Mouse (Mus musculus): ENCODE results near the gene Stox1. TPM values are rescaled to one million over a fixed set of nuclear protein-coding genes. Genes with fewer than 3 reads are reported as not detected.

The Stox1 gene
- polyA plus RNA-seq, 1 experiment from 2014 or later = 3.1 TPM

GRCm38 (mm10) chr10:62679833-62680232 is 46.1 kb downstream of the Stox1 start:
- no peaks in the 10 kb centered on the region; the same call in 1 of the 2 replicates for H3K9me3 ChIP-seq (replicated peaks; ENCODE audit: control insufficient read depth, low read length)
- H3K4me3 ChIP-seq (ENCODE audit: low read depth, low read length) = no peak overlapping the region
- 69% methylated on average over 1 of the region's 1 CpGs for WGBS
- no peaks in the 10 kb centered on the region for H3K27me3 ChIP-seq (ENCODE audit: control insufficient read depth, insufficient read depth, low read length)
- no peak overlapping the region for H3K4me2 ChIP-seq (ENCODE audit: low read depth, low read length)
- H3K27ac ChIP-seq (replicated peaks; ENCODE audit: low read depth, low read length) = no peak overlapping the region
- no peak for ATAC-seq (replicated peaks; ENCODE audit: insufficient number of reproducible peaks, low FRiP score, low TSS enrichment, low read depth)
- no peaks in the 10 kb centered on the region for H3K36me3 ChIP-seq (replicated peaks; ENCODE audit: control insufficient read depth, insufficient read depth, low read depth, low read length)
- no peaks in the 10 kb centered on the region for H3K4me1 ChIP-seq (ENCODE audit: control insufficient read depth, insufficient read depth, low read length)
- H3K9ac ChIP-seq (replicated peaks; ENCODE audit: low read length) = no peak overlapping the region
- no peak for DNase-seq (ENCODE audit: low spot score)

DNA sequence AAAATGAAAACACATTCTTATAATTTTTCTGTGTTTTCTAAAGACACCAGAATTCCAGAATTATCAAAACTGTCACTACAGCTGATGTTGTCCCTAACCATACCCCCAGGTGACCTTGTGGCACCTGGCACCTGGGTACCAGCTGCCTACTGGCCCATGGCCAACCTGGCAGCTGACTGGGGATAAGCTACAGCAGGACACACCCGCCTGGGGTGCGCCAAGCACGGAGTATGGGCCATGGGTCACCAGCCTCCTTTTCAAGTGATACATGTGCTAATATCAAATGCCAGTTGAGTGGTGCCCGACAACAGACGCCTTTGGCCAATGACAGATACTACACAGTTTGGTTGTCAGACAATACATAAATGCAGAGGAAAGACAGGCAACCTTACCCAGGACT is 48.6 kb downstream of the Stox1 start:
- no peaks in the 10 kb centered on the region for H3K27me3 ChIP-seq (ENCODE audit: control insufficient read depth, insufficient read depth, low read length)
- ATAC-seq (replicated peaks; ENCODE audit: insufficient number of reproducible peaks, low FRiP score, low TSS enrichment, low read depth) = no peak
- no peak overlapping the region for H3K4me3 ChIP-seq (ENCODE audit: low read depth, low read length)
- no peaks in the 10 kb centered on the region for H3K4me1 ChIP-seq (ENCODE audit: control insufficient read depth, insufficient read depth, low read length)
- no peak overlapping the region for H3K9ac ChIP-seq (replicated peaks; ENCODE audit: low read length)
- no peak for DNase-seq (ENCODE audit: low spot score)
- no peaks in the 10 kb centered on the region for H3K36me3 ChIP-seq (replicated peaks; ENCODE audit: control insufficient read depth, insufficient read depth, low read depth, low read length)
- no peak overlapping the region for H3K27ac ChIP-seq (replicated peaks; ENCODE audit: low read depth, low read length)
- WGBS = 91% methylated on average over 5 of the region's 5 CpGs
- H3K4me2 ChIP-seq (ENCODE audit: low read depth, low read length) = no peak overlapping the region
- no peaks in the 10 kb centered on the region; the same call in 1 of the 2 replicates for H3K9me3 ChIP-seq (replicated peaks; ENCODE audit: control insufficient read depth, low read length)

- WGBS = 89% methylated on average over 6 of the region's 6 CpGs
- H3K27me3 ChIP-seq (ENCODE audit: control insufficient read depth, insufficient read depth, low read length) = no peaks in the 10 kb centered on the region
- H3K9ac ChIP-seq (replicated peaks; ENCODE audit: low read length) = no peak overlapping the region
- no peak overlapping the region for H3K27ac ChIP-seq (replicated peaks; ENCODE audit: low read depth, low read length)
- H3K9me3 ChIP-seq (replicated peaks; ENCODE audit: control insufficient read depth, low read length) = no peaks in the 10 kb centered on the region; the same call in 1 of the 2 replicates
- no peaks in the 10 kb centered on the region for H3K4me1 ChIP-seq (ENCODE audit: control insufficient read depth, insufficient read depth, low read length)
- ATAC-seq (replicated peaks; ENCODE audit: insufficient number of reproducible peaks, low FRiP score, low TSS enrichment, low read depth) = no peak
- no peak overlapping the region for H3K4me2 ChIP-seq (ENCODE audit: low read depth, low read length)
- DNase-seq (ENCODE audit: low spot score) = no peak
- H3K36me3 ChIP-seq (replicated peaks; ENCODE audit: control insufficient read depth, insufficient read depth, low read depth, low read length) = no peaks in the 10 kb centered on the region
- no peak overlapping the region for H3K4me3 ChIP-seq (ENCODE audit: low read depth, low read length)
Observed at GRCm38 (mm10) chr10:62676196-62676595, 49.7 kb downstream of the Stox1 start.

DNA sequence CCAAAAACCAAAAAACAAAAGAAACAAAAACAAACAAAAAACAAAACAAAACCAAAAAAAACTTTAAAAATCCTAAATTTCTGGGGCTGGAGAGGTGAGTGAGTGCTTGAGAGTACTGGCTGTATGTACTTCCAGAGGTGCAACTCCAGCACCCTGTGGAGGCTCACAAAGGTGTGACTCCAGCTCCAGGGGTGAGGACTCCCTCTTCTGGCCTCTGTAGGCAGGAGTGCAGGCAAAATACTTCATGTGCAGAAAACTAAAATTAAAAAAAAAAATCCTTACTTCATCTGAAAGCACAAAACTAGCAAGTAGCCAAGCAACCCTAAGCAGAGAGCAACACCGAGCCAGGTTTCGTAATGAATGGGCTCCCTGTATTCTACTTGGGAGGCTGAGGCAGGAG is 53.6 kb downstream of the Stox1 start:
- H3K4me2 ChIP-seq (ENCODE audit: low read depth, low read length) = no peak overlapping the region
- H3K27ac ChIP-seq (replicated peaks; ENCODE audit: low read depth, low read length) = no peak overlapping the region
- ATAC-seq (replicated peaks; ENCODE audit: insufficient number of reproducible peaks, low FRiP score, low TSS enrichment, low read depth) (no peak), DNase-seq (ENCODE audit: low spot score) (no peak)
- H3K9ac ChIP-seq (replicated peaks; ENCODE audit: low read length) = no peak overlapping the region
- H3K27me3 ChIP-seq (ENCODE audit: control insufficient read depth, insufficient read depth, low read length) = no peaks in the 10 kb centered on the region
- H3K9me3 ChIP-seq (replicated peaks; ENCODE audit: control insufficient read depth, low read length) = no peaks in the 10 kb centered on the region
- no peak overlapping the region for H3K4me3 ChIP-seq (ENCODE audit: low read depth, low read length)
- H3K36me3 ChIP-seq (replicated peaks; ENCODE audit: control insufficient read depth, insufficient read depth, low read depth, low read length) = no peaks in the 10 kb centered on the region
- 95% methylated on average over 2 of the region's 2 CpGs for WGBS
- H3K4me1 ChIP-seq (ENCODE audit: control insufficient read depth, insufficient read depth, low read length) = no peaks in the 10 kb centered on the region

GRCm38 (mm10) chr10:62669245-62669644 is 56.7 kb downstream of the Stox1 start:
- Histone ChIP-seq H3K9ac (replicated peaks; ENCODE audit: low read length) (no peak overlapping the region), H3K4me3 (ENCODE audit: low read depth, low read length) (no peak overlapping the region), H3K36me3 (replicated peaks; ENCODE audit: control insufficient read depth, insufficient read depth, low read depth, low read length) (no peaks in the 10 kb centered on the region), H3K4me1 (ENCODE audit: control insufficient read depth, insufficient read depth, low read length) (no peaks in the 10 kb centered on the region), H3K4me2 (ENCODE audit: low read depth, low read length) (no peak overlapping the region), H3K27ac (replicated peaks; ENCODE audit: low read depth, low read length) (no peak overlapping the region), H3K9me3 (replicated peaks; ENCODE audit: control insufficient read depth, low read length) (no peaks in the 10 kb centered on the region), H3K27me3 (ENCODE audit: control insufficient read depth, insufficient read depth, low read length) (no peaks in the 10 kb centered on the region)
- 82% methylated on average over 14 of the region's 14 CpGs for WGBS
- no peak for ATAC-seq (replicated peaks; ENCODE audit: insufficient number of reproducible peaks, low FRiP score, low TSS enrichment, low read depth)
- no peak for DNase-seq (ENCODE audit: low spot score)

DNA sequence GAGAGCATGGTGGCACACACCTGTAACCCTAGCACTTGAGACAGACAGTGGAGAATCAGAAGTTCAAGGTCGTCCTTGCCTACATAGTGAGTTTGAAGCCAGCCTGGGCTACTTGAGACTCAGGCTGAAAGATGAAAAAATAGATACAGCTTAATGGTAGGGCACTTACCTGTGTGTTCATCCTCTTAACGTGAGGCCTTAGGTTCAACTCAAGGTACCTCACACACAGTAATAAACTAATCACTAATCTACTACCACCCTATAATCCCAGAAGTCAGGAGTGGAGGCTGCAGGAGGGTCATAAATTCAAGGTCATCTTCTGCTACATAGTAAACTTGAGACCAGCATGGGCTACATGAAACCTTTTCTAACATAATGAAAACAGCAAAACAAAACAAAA is 57.5 kb downstream of the Stox1 start:
- H3K27ac ChIP-seq (replicated peaks; ENCODE audit: low read depth, low read length) = no peak overlapping the region
- DNase-seq (ENCODE audit: low spot score) = no peak
- H3K4me1 ChIP-seq (ENCODE audit: control insufficient read depth, insufficient read depth, low read length) = no peaks in the 10 kb centered on the region
- H3K9me3 ChIP-seq (replicated peaks; ENCODE audit: control insufficient read depth, low read length) = no peaks in the 10 kb centered on the region
- H3K4me2 ChIP-seq (ENCODE audit: low read depth, low read length) = no peak overlapping the region
- 74% methylated on average over 2 of the region's 2 CpGs for WGBS
- ATAC-seq (replicated peaks; ENCODE audit: insufficient number of reproducible peaks, low FRiP score, low TSS enrichment, low read depth) = no peak
- no peak overlapping the region for H3K9ac ChIP-seq (replicated peaks; ENCODE audit: low read length)
- H3K36me3 ChIP-seq (replicated peaks; ENCODE audit: control insufficient read depth, insufficient read depth, low read depth, low read length) = no peaks in the 10 kb centered on the region
- no peaks in the 10 kb centered on the region for H3K27me3 ChIP-seq (ENCODE audit: control insufficient read depth, insufficient read depth, low read length)
- no peak overlapping the region for H3K4me3 ChIP-seq (ENCODE audit: low read depth, low read length)

DNA sequence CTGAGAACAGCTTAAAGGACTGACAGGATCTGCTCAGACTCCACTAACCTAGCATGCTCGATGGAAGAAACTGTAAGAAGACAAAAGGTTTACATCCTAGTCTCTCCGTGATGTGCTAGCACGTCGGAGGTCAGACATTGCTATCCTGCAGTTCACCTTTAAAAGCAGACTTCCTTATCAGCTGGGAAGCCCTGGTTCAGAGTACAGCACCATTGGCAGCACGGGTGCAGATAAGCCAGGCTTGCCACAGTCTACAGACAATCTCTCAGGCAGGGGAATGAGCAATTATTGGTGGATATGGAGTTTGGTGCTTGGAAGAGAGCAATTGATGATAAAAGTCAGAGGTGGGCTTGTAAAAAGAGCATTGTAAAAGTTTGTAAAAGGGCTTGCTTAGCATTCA is 57.9 kb downstream of the Stox1 start:
- 81% methylated on average over 5 of the region's 5 CpGs for WGBS

GRCm38 (mm10) chr10:62664963-62665590 is 60.9 kb downstream of the Stox1 start:
- Histone ChIP-seq H3K36me3 (replicated peaks; ENCODE audit: control insufficient read depth, insufficient read depth, low read depth, low read length) (no peaks in the 10 kb centered on the region), H3K9me3 (replicated peaks; ENCODE audit: control insufficient read depth, low read length) (no peaks in the 10 kb centered on the region), H3K4me2 (ENCODE audit: low read depth, low read length) (no peak overlapping the region; the same call in 1 of the 2 replicates), H3K27ac (replicated peaks; ENCODE audit: low read depth, low read length) (no peak overlapping the region), H3K4me3 (ENCODE audit: low read depth, low read length) (no peak overlapping the region), H3K4me1 (ENCODE audit: control insufficient read depth, insufficient read depth, low read length) (no peaks in the 10 kb centered on the region), H3K27me3 (ENCODE audit: control insufficient read depth, insufficient read depth, low read length) (no peaks in the 10 kb centered on the region), H3K9ac (replicated peaks; ENCODE audit: low read length) (no peak overlapping the region)
- DNase-seq (ENCODE audit: low spot score) (no peak), ATAC-seq (replicated peaks; ENCODE audit: insufficient number of reproducible peaks, low FRiP score, low TSS enrichment, low read depth) (no peak)
- 64% methylated on average over 27 of the region's 27 CpGs for WGBS

More for the DNA sequence above, 57.9 kb downstream of the Stox1 start:
- DNase-seq (ENCODE audit: low spot score) (no peak), ATAC-seq (replicated peaks; ENCODE audit: insufficient number of reproducible peaks, low FRiP score, low TSS enrichment, low read depth) (no peak)
- H3K4me3 ChIP-seq (ENCODE audit: low read depth, low read length) = no peak overlapping the region
- H3K27ac ChIP-seq (replicated peaks; ENCODE audit: low read depth, low read length) = no peak overlapping the region
- no peak overlapping the region for H3K9ac ChIP-seq (replicated peaks; ENCODE audit: low read length)
- no peaks in the 10 kb centered on the region for H3K4me1 ChIP-seq (ENCODE audit: control insufficient read depth, insufficient read depth, low read length)
- H3K4me2 ChIP-seq (ENCODE audit: low read depth, low read length) = no peak overlapping the region
- H3K27me3 ChIP-seq (ENCODE audit: control insufficient read depth, insufficient read depth, low read length) = no peaks in the 10 kb centered on the region
- no peaks in the 10 kb centered on the region for H3K9me3 ChIP-seq (replicated peaks; ENCODE audit: control insufficient read depth, low read length)
- no peaks in the 10 kb centered on the region for H3K36me3 ChIP-seq (replicated peaks; ENCODE audit: control insufficient read depth, insufficient read depth, low read depth, low read length)
